Mouse (Mus musculus): ENCODE measurements at regions not wholly inside any gene's neighbourhood (a gene's known extent, or its start where the extent isn't known, plus 50 kb on each side); places are given as distances from the start of the nearest gene placed in this dataset.

GRCm38 (mm10) chr12:7650851-7651250 lies 326.6 kb upstream of the Apob start:
- DNase-seq (ENCODE audit: low spot score in 2 of 2), result no peak

GRCm38 (mm10) chr12:7662027-7662426 lies 315.4 kb upstream of the Apob start:
- no peak for DNase-seq (ENCODE audit: low spot score in 2 of 2)

DNA sequence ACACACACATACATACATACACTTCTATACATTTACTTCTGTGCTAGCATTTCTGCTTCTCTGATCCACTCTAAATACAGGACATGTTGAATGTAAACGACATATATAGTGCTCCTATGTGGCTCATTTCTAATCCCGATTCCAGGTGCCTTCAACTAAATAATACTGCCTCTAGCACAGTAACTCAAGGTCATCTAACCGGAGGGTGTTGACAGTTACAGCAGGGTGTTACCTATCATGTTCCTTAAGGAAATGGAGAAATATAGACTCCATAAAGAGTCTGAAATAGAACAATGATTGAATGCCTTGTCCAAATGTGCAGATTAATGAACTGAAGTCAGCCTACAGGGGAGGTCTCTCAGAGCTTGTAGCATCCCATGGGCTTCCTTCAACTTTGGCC lies 307.3 kb upstream of the Apob start:
- DNase-seq (ENCODE audit: low spot score in 2 of 2), result no peak

DNA sequence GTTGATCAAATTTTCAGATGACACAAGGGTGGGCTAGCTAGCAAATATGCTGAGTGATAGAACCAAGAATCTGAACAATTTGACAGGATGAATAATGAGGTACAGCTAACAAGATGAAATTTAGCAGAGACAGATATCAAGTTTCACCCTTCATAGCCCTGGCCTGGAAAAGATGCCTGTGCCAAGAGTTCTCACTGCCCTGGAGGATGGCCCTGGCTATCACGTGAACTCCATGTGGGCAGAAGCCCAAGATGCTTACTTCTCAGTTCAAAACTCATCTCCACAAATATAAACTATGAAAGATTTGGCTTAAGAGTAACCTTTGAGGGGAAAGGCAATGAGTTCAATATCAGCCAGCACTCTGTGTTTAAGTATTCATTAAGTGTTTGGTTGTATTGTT lies 306.9 kb upstream of the Apob start:
- DNase-seq (ENCODE audit: low spot score in 2 of 2), result no peak

GRCm38 (mm10) chr12:7691996-7692395 lies 285.5 kb upstream of the Apob start:
- DNase-seq (ENCODE audit: low spot score in 2 of 2), result no peak

- DNase-seq (ENCODE audit: low spot score in 2 of 2), result no peak
Measured at GRCm38 (mm10) chr12:7698324-7698944, 279.0 kb upstream of the Apob start.

- no peak for DNase-seq (ENCODE audit: low spot score in 2 of 2)
Measured at GRCm38 (mm10) chr12:7709102-7709501, 268.3 kb upstream of the Apob start.

DNA sequence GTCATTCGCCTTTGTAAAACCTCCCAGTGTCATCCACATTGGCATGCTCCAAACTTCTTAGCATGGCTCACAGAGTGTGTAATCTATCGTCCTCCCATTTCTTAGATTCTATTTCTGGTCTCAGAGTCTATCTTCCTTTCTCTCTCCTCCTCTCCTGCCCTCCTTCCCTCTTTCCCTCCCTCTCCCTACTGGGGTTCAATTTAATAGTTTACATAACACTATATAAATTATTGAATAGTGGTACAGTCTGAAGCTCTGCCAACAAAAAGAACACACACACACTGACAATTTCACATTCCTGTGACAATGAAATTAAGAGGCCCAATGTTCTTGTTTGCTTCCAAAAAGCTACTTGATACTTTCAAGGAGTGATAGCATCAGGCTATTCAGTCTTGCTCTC lies 267.6 kb upstream of the Apob start:
- no peak for DNase-seq (ENCODE audit: low spot score in 2 of 2)

- no peak for DNase-seq (ENCODE audit: low spot score in 2 of 2)
Measured at GRCm38 (mm10) chr12:7715091-7715490, 262.4 kb upstream of the Apob start.

GRCm38 (mm10) chr12:7718556-7718955 lies 258.9 kb upstream of the Apob start:
- DNase-seq (ENCODE audit: low spot score in 2 of 2), result no peak

GRCm38 (mm10) chr12:7719080-7719479 lies 258.4 kb upstream of the Apob start:
- no peak for DNase-seq (ENCODE audit: low spot score in 2 of 2)

DNA sequence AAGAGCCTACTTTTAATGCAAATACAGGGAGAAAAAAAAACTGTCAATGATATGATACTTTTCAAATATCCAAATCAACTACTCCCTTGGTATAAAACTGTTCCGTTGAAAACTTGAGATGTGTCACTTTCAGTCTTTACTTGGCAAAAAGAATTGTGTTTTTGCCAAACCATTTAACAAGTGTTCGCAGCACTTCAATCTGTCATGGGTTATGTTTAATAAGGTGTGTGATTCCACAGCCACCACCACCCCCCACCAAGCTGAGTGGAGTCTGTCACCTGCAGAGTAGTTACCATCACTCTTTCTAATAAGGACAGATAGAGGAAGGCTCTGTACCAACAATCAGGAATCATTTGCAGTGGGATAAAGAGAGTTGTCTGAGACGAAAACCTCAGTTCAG lies 252.5 kb upstream of the Apob start:
- DNase-seq (ENCODE audit: low spot score in 2 of 2), result no peak

DNA sequence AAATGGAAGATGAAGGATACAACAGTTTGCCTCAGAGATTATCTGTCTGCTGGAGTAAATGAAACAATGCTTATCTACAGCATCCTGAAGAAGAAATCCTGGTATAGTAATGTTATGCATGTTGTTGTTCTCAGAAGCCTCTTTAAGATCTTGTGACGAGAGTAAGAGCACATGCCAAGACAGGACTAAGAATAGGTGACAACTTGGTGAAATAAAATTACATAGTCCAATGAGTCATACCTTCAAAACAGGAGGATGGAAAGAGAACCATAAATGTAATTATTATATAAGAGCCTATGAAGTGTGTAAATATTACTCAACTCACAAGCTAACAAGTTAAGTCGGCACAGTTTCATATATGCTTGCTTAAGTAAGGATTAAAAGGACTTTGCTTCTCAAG lies 239.4 kb upstream of the Apob start:
- no peak for DNase-seq (ENCODE audit: low spot score in 2 of 2)

DNA sequence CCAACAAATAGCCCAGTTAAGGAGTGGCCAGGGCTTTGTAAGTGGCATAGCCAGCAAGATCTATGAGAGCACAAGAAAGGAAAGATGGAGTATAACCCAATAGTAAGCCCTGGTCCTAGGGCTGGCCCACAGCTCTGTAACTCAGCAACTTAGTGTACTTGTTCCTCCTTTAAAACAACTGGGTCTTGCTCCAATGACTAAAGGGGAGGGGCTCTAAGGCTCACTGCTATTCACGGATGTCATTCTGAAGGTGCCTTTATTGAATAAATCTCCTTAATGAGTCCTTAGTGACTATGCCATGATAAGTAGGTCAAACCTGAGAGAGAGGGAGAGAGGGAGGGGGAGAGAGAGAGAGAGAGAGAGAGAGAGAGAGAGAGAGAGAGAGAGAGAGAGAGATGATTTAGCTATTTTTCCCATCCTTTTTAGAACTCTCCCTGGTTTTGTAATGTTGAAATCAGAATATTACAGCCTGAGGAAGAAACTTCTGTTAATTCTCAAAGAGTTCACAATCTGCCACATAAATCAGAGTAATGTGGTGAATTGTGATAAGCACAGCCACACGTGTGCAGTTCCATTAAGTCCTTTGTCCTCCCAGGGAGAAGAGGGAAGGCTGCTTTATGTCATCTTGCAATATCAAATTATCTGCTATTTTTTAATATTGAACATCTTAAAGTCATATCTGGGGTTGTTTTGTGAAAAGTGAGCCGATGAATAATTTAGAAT lies 238.7 kb upstream of the Apob start:
- no peak for DNase-seq (ENCODE audit: low spot score in 2 of 2)

GRCm38 (mm10) chr12:7739352-7739994 lies 238.0 kb upstream of the Apob start:
- DNase-seq (ENCODE audit: low spot score in 2 of 2), result no peak

- no peak for DNase-seq (ENCODE audit: low spot score in 2 of 2)
Measured at GRCm38 (mm10) chr12:7746708-7747107, 230.7 kb upstream of the Apob start.

- DNase-seq (ENCODE audit: low spot score in 2 of 2), result no peak
Measured at GRCm38 (mm10) chr12:7749319-7750238, 227.9 kb upstream of the Apob start.

- no peak for DNase-seq (ENCODE audit: low spot score in 2 of 2)
Measured at GRCm38 (mm10) chr12:7754861-7755260, 222.6 kb upstream of the Apob start.

DNA sequence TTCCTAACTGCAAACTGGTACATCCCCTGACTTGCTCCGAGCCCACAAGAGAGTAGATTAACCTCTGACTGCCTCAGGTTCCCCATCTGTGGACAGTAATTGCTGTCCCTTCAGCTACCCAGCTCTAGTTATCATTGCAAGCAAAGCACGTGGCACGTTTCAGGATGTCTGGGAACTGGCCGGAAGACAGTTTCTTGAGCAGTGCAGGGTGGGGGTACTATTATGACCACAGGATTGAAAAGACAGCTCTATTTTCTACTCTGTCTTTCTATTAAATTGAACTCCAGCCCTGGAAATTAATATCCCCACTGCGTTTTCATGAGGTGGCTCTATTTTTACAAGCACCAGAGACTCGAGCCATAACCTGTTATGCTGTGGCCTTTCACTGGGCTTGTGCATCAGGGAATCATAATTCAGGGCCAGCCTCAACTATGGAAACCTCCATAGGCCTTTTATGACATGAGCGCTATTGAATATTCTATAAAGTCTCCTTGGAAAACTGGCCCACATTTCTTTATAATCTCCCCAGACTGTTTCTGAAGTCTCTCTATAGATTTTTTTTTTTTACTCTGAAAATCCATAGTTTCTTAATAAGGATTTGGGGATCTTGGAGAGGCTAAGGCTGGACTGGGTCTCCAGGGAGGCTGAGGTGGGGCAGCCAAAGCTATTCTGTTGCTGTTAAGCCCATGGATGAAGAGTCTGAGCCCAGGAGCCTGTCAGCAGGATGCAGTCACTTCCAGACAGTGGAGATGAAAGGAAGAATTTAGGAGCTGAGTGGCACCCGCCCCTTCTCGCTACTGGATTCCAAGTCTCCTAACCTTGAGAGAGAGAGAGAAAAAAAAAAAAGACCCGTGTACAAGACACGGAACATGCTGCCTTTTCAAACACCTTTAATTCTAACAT lies 212.4 kb upstream of the Apob start:
- DNase-seq (ENCODE audit: low spot score in 2 of 2), result no peak

DNA sequence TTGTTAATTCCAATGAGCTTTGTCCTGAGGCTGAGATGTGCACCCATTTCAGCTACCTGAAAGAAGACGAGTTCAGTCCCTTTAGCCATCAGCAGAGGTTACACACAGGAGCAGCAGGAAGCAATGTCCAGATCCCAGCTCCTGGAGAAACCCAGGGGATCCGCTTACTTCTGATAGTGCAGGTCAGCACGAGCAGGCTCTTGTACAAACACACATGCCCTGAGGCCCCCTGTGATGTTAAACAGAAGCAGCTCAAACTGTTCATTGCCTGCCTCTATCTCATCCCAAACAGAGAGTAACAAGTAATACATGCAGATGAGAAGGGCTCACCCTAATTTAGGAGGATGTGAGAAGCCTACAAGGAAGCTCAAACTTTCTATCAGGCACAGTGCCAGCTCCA lies 203.3 kb upstream of the Apob start:
- no peak for DNase-seq (ENCODE audit: low spot score in 2 of 2)

- no peak for DNase-seq (ENCODE audit: low spot score in 2 of 2)
Measured at GRCm38 (mm10) chr12:7776335-7776734, 201.1 kb upstream of the Apob start.

Measured in urinary bladder, adult 18-20 months (tissue).